Comparison of ENCODE assay signal across 8 mouse cellular contexts in the genomic region with DNA sequence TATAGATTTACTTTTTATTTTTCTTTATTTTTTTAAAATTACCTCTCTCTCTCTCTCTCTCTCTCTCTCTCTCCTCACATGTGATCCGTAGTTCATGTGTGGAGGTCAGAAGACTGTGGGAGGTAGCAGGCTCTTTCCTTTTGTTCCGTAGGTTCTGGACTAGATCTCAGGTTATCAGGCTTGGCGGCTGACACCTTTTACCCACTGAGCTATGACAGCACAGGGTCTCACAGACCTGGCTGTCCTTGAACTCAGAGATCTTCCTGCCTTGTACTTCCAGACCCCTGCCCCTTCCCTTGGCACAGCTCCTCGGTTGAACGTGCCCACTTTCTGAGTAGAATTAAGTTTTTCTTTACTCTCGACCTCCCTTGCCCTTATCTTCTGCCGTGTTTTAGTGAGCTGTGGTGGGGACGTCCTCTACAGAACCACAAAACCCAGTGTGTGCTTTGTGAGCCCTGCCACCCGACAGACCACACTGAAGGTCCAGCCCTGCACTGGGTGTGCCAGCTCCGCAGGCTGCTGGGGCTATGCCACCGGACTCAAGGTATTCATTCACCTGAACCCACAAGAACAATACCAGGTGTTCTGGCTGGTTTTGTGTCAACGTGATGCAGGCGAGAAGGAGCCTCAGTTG. TPM values are rescaled to one million over a fixed set of nuclear protein-coding genes. Genes with fewer than 3 reads are reported as not detected.
A peak's percentile ranks its signal among the peaks of the same experiment; 100 is the strongest.
DNase-seq lines count a peak whose midpoint lies in the region; ATAC-seq and TF ChIP-seq lines count a peak whose summit lies in the region.

No protein-coding gene starts in this region.

- H3K36me3 ChIP-seq in liver, adult 2 months (ENCODE audit: control insufficient read depth, insufficient read depth, low read length): no peaks in the 10 kb centered on the region
- no peaks in the 10 kb centered on the region for H3K36me3 ChIP-seq in forebrain, embryonic 11.5 days (ENCODE audit: control insufficient read depth, insufficient read depth, low read length)
- no peaks in the 10 kb centered on the region for H3K36me3 ChIP-seq in intestine, postnatal 0 days (ENCODE audit: control insufficient read depth, insufficient read depth)

- no peak for TF ChIP-seq CTCF in liver, adult 2 months (IDR thresholded peaks at IDR 0.05; ENCODE audit: low read depth, low read length)
- TF ChIP-seq CTCF in intestine, postnatal 0 days (IDR thresholded peaks at IDR 0.05; ENCODE audit: low read depth): no peak

- TF ChIP-seq POLR2A in liver, adult 2 months (IDR thresholded peaks at IDR 0.05; ENCODE audit: extremely low read depth, insufficient read depth, low read length): no peak

- peak overlapping the region; percentile 43 for H3K9ac ChIP-seq in liver, adult 2 months (ENCODE audit: low read depth, low read length)
- no peak overlapping the region for H3K9ac ChIP-seq in forebrain, embryonic 11.5 days (ENCODE audit: low read length)
- H3K9ac ChIP-seq in intestine, postnatal 0 days (ENCODE audit: low read depth, low read length): no peak overlapping the region

- no peaks in the 10 kb centered on the region for H3K4me1 ChIP-seq in liver, adult 2 months (ENCODE audit: control insufficient read depth, insufficient read depth, low read length)
- no peaks in the 10 kb centered on the region for H3K4me1 ChIP-seq in forebrain, embryonic 11.5 days (replicated peaks; ENCODE audit: control insufficient read depth, insufficient read depth, low read length)
- H3K4me1 ChIP-seq in intestine, postnatal 0 days (replicated peaks; ENCODE audit: control insufficient read depth, insufficient read depth, low read length): no peaks in the 10 kb centered on the region

- H3K4me2 ChIP-seq in forebrain, embryonic 11.5 days (ENCODE audit: low read depth, low read length, severe bottlenecking): 0 out of 2 replicates have a peak overlapping the region, but pooled peaks have one; percentile 5
- peak overlapping the region; percentile 63; the same call in 1 of the 2 replicates for H3K4me2 ChIP-seq in intestine, postnatal 0 days (replicated peaks; ENCODE audit: low read depth)

- no peaks in the 10 kb centered on the region for H3K9me3 ChIP-seq in forebrain, embryonic 11.5 days (ENCODE audit: control insufficient read depth, low read length)
- H3K9me3 ChIP-seq in intestine, postnatal 0 days (ENCODE audit: control insufficient read depth): no peaks in the 10 kb centered on the region

- ATAC-seq in forebrain, embryonic 11.5 days (replicated peaks; ENCODE audit: low FRiP score): peak; percentile 34
- ATAC-seq in intestine, postnatal 0 days: no peak

- 57% methylated on average over 13 of the region's 13 CpGs for WGBS in liver, adult 2 months
- WGBS in forebrain, embryonic 11.5 days: 74% methylated on average over 13 of the region's 13 CpGs
- 65% methylated on average over 13 of the region's 13 CpGs for WGBS in intestine, postnatal 0 days

- H3K79me2 ChIP-seq in liver, adult 2 months (ENCODE audit: control insufficient read depth, insufficient read depth, low read length): no peaks in the 10 kb centered on the region

- peak overlapping the region; percentile 68; the same call in 1 of the 2 replicates for H3K27ac ChIP-seq in liver, adult 2 months (replicated peaks; ENCODE audit: insufficient read depth, low read depth, low read length)
- H3K27ac ChIP-seq in forebrain, embryonic 11.5 days (ENCODE audit: low read depth, low read length): no peak overlapping the region
- no peak overlapping the region for H3K27ac ChIP-seq in intestine, postnatal 0 days (ENCODE audit: low read depth, low read length)

- no peak for DNase-seq in liver, adult 2 months (ENCODE audit: extremely low read depth, low read depth, low spot score)
- no peak for DNase-seq in liver
- no peak for DNase-seq in forebrain, embryonic 11.5 days (ENCODE audit: low spot score)
- DNase-seq in naive thymus-derived CD4-positive, alpha-beta T cell, adult 2 months (ENCODE audit: low read depth): peak; percentile 24
- DNase-seq in right cerebral cortex, postnatal 14 days: no peak
- DNase-seq in yolk sac, embryonic 10.5 days (ENCODE audit: low spot score): no peak
- no peak for DNase-seq in B cell, adult 2 months

- no peaks in the 10 kb centered on the region for H3K27me3 ChIP-seq in liver, adult 2 months (ENCODE audit: control insufficient read depth, insufficient read depth, low read length)
- H3K27me3 ChIP-seq in forebrain, embryonic 11.5 days (ENCODE audit: control insufficient read depth, insufficient read depth, low read length): no peaks in the 10 kb centered on the region
- H3K27me3 ChIP-seq in intestine, postnatal 0 days (replicated peaks; ENCODE audit: control insufficient read depth, insufficient read depth, low read length): no peaks in the 10 kb centered on the region

- H3K4me3 ChIP-seq in liver, adult 2 months (ENCODE audit: insufficient read depth, low read depth, low read length): peak overlapping the region; percentile 49
- no peak overlapping the region for H3K4me3 ChIP-seq in forebrain, embryonic 11.5 days (ENCODE audit: low read depth, low read length)
- H3K4me3 ChIP-seq in intestine, postnatal 0 days (ENCODE audit: low read depth, low read length): no peak overlapping the region; the same call in 1 of the 2 replicates

RNA-seq across cellular contexts. Expression of gene 6030408B16Rik, which starts 23.4 kb away (rescaled TPM):
- not detected in 2 replicates for total RNA-seq in liver, adult 2 months (2014; rRNA removed)
- polyA plus RNA-seq in liver, adult 2 months (2012; rRNA removed): 0.10 TPM in 1 of 2 replicates, not detected in the other
- polyA plus RNA-seq in forebrain, embryonic 11.5 days (2014; fragmentation: Nextera tagmentation; extraction: Ambion mirVana): 0.21 and 0.71 TPM in 2 replicates
- 0.48 and 0.77 TPM in 2 replicates for polyA plus RNA-seq in intestine, postnatal 0 days (2015; fragmentation: Nextera tagmentation; extraction: Ambion mirVana)

RNA-seq across cellular contexts. Expression of gene Atg101, which starts 32.3 kb away (rescaled TPM):
- total RNA-seq in liver, adult 2 months (2014; rRNA removed): 55.3 and 63.2 TPM in 2 replicates
- polyA plus RNA-seq in liver, adult 2 months (2012; rRNA removed): 89.3 and 94.5 TPM in 2 replicates
- 62.1 and 65.7 TPM in 2 replicates for polyA plus RNA-seq in forebrain, embryonic 11.5 days (2014; fragmentation: Nextera tagmentation; extraction: Ambion mirVana)
- 46.5 and 50.9 TPM in 2 replicates for polyA plus RNA-seq in intestine, postnatal 0 days (2015; fragmentation: Nextera tagmentation; extraction: Ambion mirVana)

RNA-seq across cellular contexts. Expression of gene Krt80, which starts 53.6 kb away (rescaled TPM):
- 0.07 and 0.09 TPM in 2 replicates for total RNA-seq in liver, adult 2 months (2014; rRNA removed)
- polyA plus RNA-seq in liver, adult 2 months (2012; rRNA removed): 0.15 and 0.46 TPM in 2 replicates
- not detected in 2 replicates for polyA plus RNA-seq in forebrain, embryonic 11.5 days (2014; fragmentation: Nextera tagmentation; extraction: Ambion mirVana)
- 0.40 and 0.61 TPM in 2 replicates for polyA plus RNA-seq in intestine, postnatal 0 days (2015; fragmentation: Nextera tagmentation; extraction: Ambion mirVana)
